Mouse (Mus musculus) right cerebral cortex, postnatal 25 days (tissue): ENCODE measurements around the gene Ube2e2.
"Not testable (repeated sequence)": the region's sequence is repeated elsewhere in the genome, so short reads cannot be mapped to it uniquely, and the experiment has no call there.

Experiments used
- DNase-seq: peaks from one replicate; pipeline ENCODE4 v3.0.0; 2022

Gene Ube2e2

GRCm38 (mm10) chr14:18720601-18721591 lies 173.2 kb downstream of the Ube2e2 start:
- DNase-seq: no peak

GRCm38 (mm10) chr14:18716970-18717369 lies 177.1 kb downstream of the Ube2e2 start:
- DNase-seq: no peak

- no peak for DNase-seq
These were observed 178.5 kb downstream of the Ube2e2 start for GRCm38 (mm10) chr14:18715529-18715928.

GRCm38 (mm10) chr14:18697662-18698225 lies 196.3 kb downstream of the Ube2e2 start:
- no peak for DNase-seq

GRCm38 (mm10) chr14:18696418-18696817 lies 197.6 kb downstream of the Ube2e2 start:
- not testable (repeated sequence) for DNase-seq

- DNase-seq: no peak
These were observed 215.8 kb downstream of the Ube2e2 start for GRCm38 (mm10) chr14:18678121-18678836.

GRCm38 (mm10) chr14:18670712-18671111 lies 223.4 kb downstream of the Ube2e2 start:
- DNase-seq: no peak

GRCm38 (mm10) chr14:18669301-18669935 lies 224.6 kb downstream of the Ube2e2 start:
- no peak for DNase-seq

- not testable (repeated sequence) for DNase-seq
These were observed 225.8 kb downstream of the Ube2e2 start for GRCm38 (mm10) chr14:18668309-18668708.

GRCm38 (mm10) chr14:18667755-18668154 lies 226.3 kb downstream of the Ube2e2 start:
- no peak for DNase-seq

GRCm38 (mm10) chr14:18666251-18666650 lies 227.8 kb downstream of the Ube2e2 start:
- DNase-seq: no peak

- no peak for DNase-seq
These were observed 228.6 kb downstream of the Ube2e2 start for GRCm38 (mm10) chr14:18665267-18666024.

GRCm38 (mm10) chr14:18663666-18664065 lies 230.4 kb downstream of the Ube2e2 start:
- no peak for DNase-seq

GRCm38 (mm10) chr14:18657777-18658753 lies 236.0 kb downstream of the Ube2e2 start:
- DNase-seq: no peak

GRCm38 (mm10) chr14:18649123-18649675 lies 244.9 kb downstream of the Ube2e2 start:
- DNase-seq: no peak

- DNase-seq: no peak
These were observed 252.4 kb downstream of the Ube2e2 start for GRCm38 (mm10) chr14:18641656-18642055.

GRCm38 (mm10) chr14:18638753-18639456 lies 255.2 kb downstream of the Ube2e2 start:
- no peak for DNase-seq

GRCm38 (mm10) chr14:18637739-18638138 lies 256.3 kb downstream of the Ube2e2 start:
- DNase-seq: no peak

- DNase-seq: no peak
These were observed 265.9 kb downstream of the Ube2e2 start for GRCm38 (mm10) chr14:18628170-18628569.

- DNase-seq: no peak
These were observed 275.5 kb downstream of the Ube2e2 start for GRCm38 (mm10) chr14:18618603-18619002.
